Mouse (Mus musculus): ENCODE results near the gene Bcl9l.

Gene Bcl9l

GRCm38 (mm10) chr9:44483510-44484044, 952 bp downstream of the Bcl9l start:
- in situ Hi-C loops (cut with MboI) = no loop called here

GRCm38 (mm10) chr9:44484311-44485104, 1.9 kb downstream of the Bcl9l start:
- in situ Hi-C loops (cut with MboI) = no loop called here

- in situ Hi-C loops (cut with MboI) = no loop called here
Observed at GRCm38 (mm10) chr9:44485105-44485515, 2.5 kb downstream of the Bcl9l start.

GRCm38 (mm10) chr9:44485516-44486161, 3.0 kb downstream of the Bcl9l start:
- in situ Hi-C loops (cut with MboI) = no loop called here

GRCm38 (mm10) chr9:44486335-44486734, 3.7 kb downstream of the Bcl9l start:
- in situ Hi-C loops (cut with MboI) = no loop called here

GRCm38 (mm10) chr9:44486741-44487421, 4.3 kb downstream of the Bcl9l start:
- in situ Hi-C loops (cut with MboI) = no loop called here

GRCm38 (mm10) chr9:44487441-44487840, 4.8 kb downstream of the Bcl9l start:
- in situ Hi-C loops (cut with MboI) = no loop called here

- in situ Hi-C loops (cut with MboI) = no loop called here
Observed at GRCm38 (mm10) chr9:44488416-44488815, 5.8 kb downstream of the Bcl9l start.

- in situ Hi-C loops (cut with MboI) = no loop called here
Observed at GRCm38 (mm10) chr9:44488855-44489381, 6.3 kb downstream of the Bcl9l start.

- in situ Hi-C loops (cut with MboI) = no loop called here
Observed at GRCm38 (mm10) chr9:44489651-44490085, 7.0 kb downstream of the Bcl9l start.

GRCm38 (mm10) chr9:44490086-44490967, 7.7 kb downstream of the Bcl9l start:
- in situ Hi-C loops (cut with MboI) = no loop called here

- in situ Hi-C loops (cut with MboI) = no loop called here
Observed at GRCm38 (mm10) chr9:44491351-44491750, 8.7 kb downstream of the Bcl9l start.

GRCm38 (mm10) chr9:44492631-44493461, 10.2 kb downstream of the Bcl9l start:
- in situ Hi-C loops (cut with MboI) = no loop called here

- in situ Hi-C loops (cut with MboI) = no loop called here
Observed at GRCm38 (mm10) chr9:44494261-44494862, 11.7 kb downstream of the Bcl9l start.

- in situ Hi-C loops (cut with MboI) = no loop called here
Observed at GRCm38 (mm10) chr9:44494863-44495809, 12.5 kb downstream of the Bcl9l start.

- in situ Hi-C loops (cut with MboI) = no loop called here
Observed at GRCm38 (mm10) chr9:44495810-44496344, 13.3 kb downstream of the Bcl9l start.

- in situ Hi-C loops (cut with MboI) = no loop called here
Observed at GRCm38 (mm10) chr9:44496803-44497461, 14.3 kb downstream of the Bcl9l start.
